9 mouse cellular contexts compared by ENCODE assay signal in the genomic region with DNA sequence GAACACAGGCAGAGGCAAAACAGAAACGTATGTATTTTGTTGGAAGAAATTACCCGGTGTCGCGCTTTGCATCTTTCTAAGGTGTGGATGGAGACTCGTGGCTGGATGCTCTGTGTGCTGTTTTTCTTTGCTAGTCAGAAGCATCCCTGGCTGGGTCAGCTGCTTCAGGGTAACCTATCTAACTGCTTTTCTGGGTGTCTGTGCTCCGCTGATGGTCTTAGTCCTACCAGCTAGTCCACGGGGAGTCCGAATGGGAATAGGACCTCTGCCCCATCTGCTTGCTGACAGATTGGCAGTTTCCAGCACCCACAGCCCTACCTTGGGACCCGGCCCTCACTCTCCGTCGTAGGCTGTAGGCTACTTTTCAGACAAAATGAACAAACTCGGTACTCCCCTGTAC. TPM values are rescaled to one million over a fixed set of nuclear protein-coding genes. Genes with fewer than 3 reads are reported as not detected.
DNase-seq lines count a peak whose midpoint lies in the region; ATAC-seq and TF ChIP-seq lines count a peak whose summit lies in the region.
"Had no signal": no experiment of that assay in that cellular context is flagged by ENCODE, and none has a peak within 500 bp of the region (broad histone marks: within the 10 kb centered on the region; RNA-seq: fewer than 3 reads in every experiment).

No protein-coding gene starts in this region.

- peak overlapping the region; percentile 82 for H3K4me2 ChIP-seq in liver, embryonic 11.5 days
- peak overlapping the region; percentile 96 for H3K4me2 ChIP-seq in embryonic facial prominence, embryonic 13.5 days
- peak overlapping the region; percentile 88 for H3K4me2 ChIP-seq in hindbrain, postnatal 0 days (ENCODE audit: low read depth, low read length)
- peak overlapping the region; percentile 85 for H3K4me2 ChIP-seq in neural tube, embryonic 13.5 days

- H3K4me3 ChIP-seq in liver, embryonic 11.5 days (ENCODE audit: low read depth, low read length) = peak overlapping the region; percentile 49; the same call in 1 of the 2 replicates
- H3K4me3 ChIP-seq in embryonic facial prominence, embryonic 13.5 days = peak overlapping the region; percentile 59
- H3K4me3 ChIP-seq in hindbrain, postnatal 0 days (ENCODE audit: low read length) = peak overlapping the region; percentile 87
- H3K4me3 ChIP-seq in neural tube, embryonic 13.5 days = peak overlapping the region; percentile 91

- H3K27ac ChIP-seq in liver, embryonic 11.5 days (ENCODE audit: low read depth, low read length) = no peak overlapping the region
- H3K27ac ChIP-seq in embryonic facial prominence, embryonic 13.5 days = no peak overlapping the region
- H3K27ac ChIP-seq in hindbrain, postnatal 0 days = peak overlapping the region; percentile 86
- H3K27ac ChIP-seq in neural tube, embryonic 13.5 days (replicated peaks) = peak overlapping the region; percentile 86; the same call in 1 of the 2 replicates

- ATAC-seq in liver, embryonic 11.5 days (replicated peaks; ENCODE audit: low FRiP score) = no peak
- ATAC-seq in embryonic facial prominence, embryonic 13.5 days (ENCODE audit: insufficient number of reproducible peaks, insufficient read depth, low FRiP score, low TSS enrichment, low read depth) = no peak
- no peak for ATAC-seq in hindbrain, postnatal 0 days
- no peak for ATAC-seq in neural tube, embryonic 13.5 days (ENCODE audit: low read depth)
- no peak for ATAC-seq in frontal cortex, adult (ENCODE audit: low TSS enrichment)
- no peak for ATAC-seq in megakaryocyte, adult 5-6 weeks (ENCODE audit: poor library complexity, severe bottlenecking)

- H3K9ac ChIP-seq in liver, embryonic 11.5 days (ENCODE audit: low read depth, low read length) = no peak overlapping the region
- no peak overlapping the region for H3K9ac ChIP-seq in embryonic facial prominence, embryonic 13.5 days
- peak overlapping the region; percentile 83 for H3K9ac ChIP-seq in hindbrain, postnatal 0 days (replicated peaks; ENCODE audit: low read length)
- H3K9ac ChIP-seq in neural tube, embryonic 13.5 days = peak overlapping the region; percentile 89

- H3K9me3 ChIP-seq in liver, embryonic 11.5 days (ENCODE audit: control insufficient read depth, low read length) = no peaks in the 10 kb centered on the region
- no peaks in the 10 kb centered on the region for H3K9me3 ChIP-seq in embryonic facial prominence, embryonic 13.5 days
- H3K9me3 ChIP-seq in hindbrain, postnatal 0 days (ENCODE audit: low read length) = no peaks in the 10 kb centered on the region
- no peaks in the 10 kb centered on the region for H3K9me3 ChIP-seq in neural tube, embryonic 13.5 days
- H3K9me3 ChIP-seq: megakaryocyte, embryonic 14.5 days had no signal

- no peaks in the 10 kb centered on the region for H3K4me1 ChIP-seq in liver, embryonic 11.5 days (replicated peaks; ENCODE audit: control insufficient read depth, insufficient read depth, low read length)
- peaks cover 13% of the 10 kb centered on the region for H3K4me1 ChIP-seq in embryonic facial prominence, embryonic 13.5 days
- peaks cover 31% of the 10 kb centered on the region for H3K4me1 ChIP-seq in hindbrain, postnatal 0 days (ENCODE audit: insufficient read depth, low read length)
- peaks cover 62% of the 10 kb centered on the region for H3K4me1 ChIP-seq in neural tube, embryonic 13.5 days (replicated peaks)

- H3K36me3 ChIP-seq in liver, embryonic 11.5 days (ENCODE audit: control insufficient read depth, insufficient read depth, low read length) = no peaks in the 10 kb centered on the region
- H3K36me3 ChIP-seq in embryonic facial prominence, embryonic 13.5 days = no peaks in the 10 kb centered on the region
- H3K36me3 ChIP-seq in hindbrain, postnatal 0 days (ENCODE audit: insufficient read depth, low read length) = no peaks in the 10 kb centered on the region
- no peaks in the 10 kb centered on the region for H3K36me3 ChIP-seq in neural tube, embryonic 13.5 days

- peaks cover 38% of the 10 kb centered on the region for H3K27me3 ChIP-seq in liver, embryonic 11.5 days (replicated peaks; ENCODE audit: control insufficient read depth, insufficient read depth, low read length)
- H3K27me3 ChIP-seq in embryonic facial prominence, embryonic 13.5 days = peaks cover 56% of the 10 kb centered on the region
- no peaks in the 10 kb centered on the region for H3K27me3 ChIP-seq in hindbrain, postnatal 0 days (ENCODE audit: insufficient read depth, low read length)
- no peaks in the 10 kb centered on the region for H3K27me3 ChIP-seq in neural tube, embryonic 13.5 days

- no peak for DNase-seq in liver, embryonic 11.5 days (ENCODE audit: low spot score)
- no peak for DNase-seq in liver
- DNase-seq in hindbrain, postnatal 0 days (ENCODE audit: low spot score) = peak; percentile 34
- no peak for DNase-seq in adrenal gland, postnatal 14 days

- no peak for TF ChIP-seq CTCF in hindbrain, postnatal 0 days (IDR thresholded peaks at IDR 0.05; ENCODE audit: low read depth)

- 37% methylated on average over 12 of the region's 12 CpGs for WGBS in liver, embryonic 11.5 days
- 32% methylated on average over 12 of the region's 12 CpGs for WGBS in embryonic facial prominence, embryonic 13.5 days
- 8% methylated on average over 12 of the region's 12 CpGs for WGBS in hindbrain, postnatal 0 days
- WGBS in neural tube, embryonic 13.5 days = 13% methylated on average over 12 of the region's 12 CpGs

RNA-seq across cellular contexts. Expression of a gene that starts 2.0 kb away (rescaled TPM):
- 0.97 and 1.2 TPM in 2 replicates for polyA plus RNA-seq in liver, embryonic 11.5 days (2014; fragmentation: Nextera tagmentation; extraction: Ambion mirVana)
- polyA plus RNA-seq in embryonic facial prominence, embryonic 13.5 days (2015; fragmentation: Nextera tagmentation; extraction: Ambion mirVana) = 6.1 and 8.0 TPM in 2 replicates
- total RNA-seq in hindbrain, postnatal 0 days (2014; rRNA removed) = 188 and 209 TPM in 2 replicates
- polyA plus RNA-seq in hindbrain, postnatal 0 days (2015; fragmentation: Nextera tagmentation; extraction: Ambion mirVana) = 83.8 and 94.5 TPM in 2 replicates
- 50.6 and 53.1 TPM in 2 replicates for polyA plus RNA-seq in neural tube, embryonic 13.5 days (2015; fragmentation: Nextera tagmentation; extraction: Ambion mirVana)
- not detected in 2 replicates for total RNA-seq in megakaryocyte, adult 5-6 weeks (2015)
- not detected in 2 replicates for total RNA-seq in megakaryocyte, adult 5-6 weeks (2017)
- 7.0 and 9.6 TPM in 2 replicates for total RNA-seq in adrenal gland, postnatal 14 days (2021)

Comparison
In these comparisons a context has a peak if more than half of its experiments do, and no peak if none do; other contexts are left out.
1. H3K27ac ChIP-seq: peak in hindbrain, postnatal 0 days (single experiment) and neural tube, embryonic 13.5 days (single experiment); none in liver, embryonic 11.5 days (single experiment) and embryonic facial prominence, embryonic 13.5 days (single experiment).
2. H3K9ac ChIP-seq: peak in hindbrain, postnatal 0 days (single experiment) and neural tube, embryonic 13.5 days (single experiment); none in liver, embryonic 11.5 days (single experiment) and embryonic facial prominence, embryonic 13.5 days (single experiment).
3. Peak in every context shown above with its lines, with median percentiles within 50 percentile points of each other: H3K4me2 ChIP-seq and H3K4me3 ChIP-seq.